Mouse (Mus musculus): ENCODE measurements at regions not wholly inside any gene's neighbourhood (a gene's known extent, or its start where the extent isn't known, plus 50 kb on each side); places are given as distances from the start of the nearest gene placed in this dataset.

DNA sequence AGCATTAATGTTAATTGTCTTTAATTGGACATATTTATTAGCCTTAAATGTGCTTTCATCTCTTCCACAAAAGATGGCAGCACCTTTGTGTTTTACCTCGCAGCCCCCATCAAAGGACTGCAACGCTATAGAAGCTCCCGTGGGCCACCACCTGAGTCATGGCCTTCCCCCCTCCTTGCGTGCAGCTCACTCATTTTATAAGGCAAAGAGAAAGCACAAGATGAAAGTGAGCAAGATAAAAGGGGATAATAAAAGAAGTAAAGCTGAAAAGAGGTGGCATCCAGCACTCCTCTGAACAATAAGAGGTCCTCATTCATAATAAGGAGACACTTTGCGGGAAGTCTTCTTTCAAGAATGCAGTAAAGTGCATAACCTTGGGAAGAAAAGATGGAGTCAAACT lies 403.9 kb downstream of the Cenpc1 start:
- no peaks in the 10 kb centered on the region for H3K9me3 ChIP-seq (ENCODE audit: control insufficient read depth, low read length)
- no peaks in the 10 kb centered on the region for H3K36me3 ChIP-seq (ENCODE audit: control insufficient read depth, insufficient read depth, low read length)
- DNase-seq (ENCODE audit: low spot score) = no peak

DNA sequence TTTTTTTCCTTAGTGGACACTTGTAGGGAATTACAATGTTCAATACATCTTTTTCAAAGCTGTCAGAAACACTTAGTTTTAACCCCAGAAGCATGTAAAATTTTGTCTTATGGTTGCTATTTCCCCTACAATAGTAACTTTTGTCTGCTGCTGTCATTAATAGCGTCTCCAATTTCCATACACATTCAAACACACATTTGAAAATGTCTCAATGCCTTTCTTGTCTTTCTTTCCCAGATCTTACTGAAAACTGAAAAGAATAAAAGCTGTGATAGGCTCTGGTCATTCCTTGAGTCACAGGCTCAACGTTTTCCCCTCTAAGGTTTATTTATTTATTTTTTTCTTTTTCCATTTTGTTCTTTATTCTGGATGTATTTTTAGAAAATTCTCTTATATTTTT lies 444.3 kb downstream of the Cenpc1 start:
- DNase-seq (ENCODE audit: low spot score) (no peak), ATAC-seq (ENCODE audit: insufficient number of reproducible peaks, low FRiP score, low TSS enrichment, low read depth) (no peak)
- Histone ChIP-seq H3K27ac (replicated peaks; ENCODE audit: low read depth, low read length) (no peak overlapping the region), H3K9ac (ENCODE audit: low read length) (no peak overlapping the region), H3K4me3 (ENCODE audit: low read depth, low read length) (no peak overlapping the region), H3K4me2 (ENCODE audit: low read depth, severe bottlenecking) (no peak overlapping the region), H3K36me3 (ENCODE audit: control insufficient read depth, insufficient read depth, low read length) (no peaks in the 10 kb centered on the region), H3K4me1 (ENCODE audit: control insufficient read depth, insufficient read depth, low read length) (no peaks in the 10 kb centered on the region), H3K9me3 (ENCODE audit: control insufficient read depth, low read length) (no peaks in the 10 kb centered on the region), H3K27me3 (ENCODE audit: control insufficient read depth, insufficient read depth, low read length) (no peaks in the 10 kb centered on the region)
- WGBS = 59% methylated on average over 2 of the region's 2 CpGs

More for the DNA sequence above, 403.9 kb downstream of the Cenpc1 start:
- ATAC-seq (ENCODE audit: insufficient number of reproducible peaks, low FRiP score, low TSS enrichment, low read depth) = no peak
- no peaks in the 10 kb centered on the region for H3K27me3 ChIP-seq (ENCODE audit: control insufficient read depth, insufficient read depth, low read length)
- H3K4me2 ChIP-seq (ENCODE audit: low read depth, severe bottlenecking) = no peak overlapping the region
- H3K27ac ChIP-seq (replicated peaks; ENCODE audit: low read depth, low read length) = no peak overlapping the region
- H3K4me1 ChIP-seq (ENCODE audit: control insufficient read depth, insufficient read depth, low read length) = no peaks in the 10 kb centered on the region
- no peak overlapping the region for H3K4me3 ChIP-seq (ENCODE audit: low read depth, low read length)
- H3K9ac ChIP-seq (ENCODE audit: low read length) = no peak overlapping the region
- WGBS = 63% methylated on average over 5 of the region's 5 CpGs

DNA sequence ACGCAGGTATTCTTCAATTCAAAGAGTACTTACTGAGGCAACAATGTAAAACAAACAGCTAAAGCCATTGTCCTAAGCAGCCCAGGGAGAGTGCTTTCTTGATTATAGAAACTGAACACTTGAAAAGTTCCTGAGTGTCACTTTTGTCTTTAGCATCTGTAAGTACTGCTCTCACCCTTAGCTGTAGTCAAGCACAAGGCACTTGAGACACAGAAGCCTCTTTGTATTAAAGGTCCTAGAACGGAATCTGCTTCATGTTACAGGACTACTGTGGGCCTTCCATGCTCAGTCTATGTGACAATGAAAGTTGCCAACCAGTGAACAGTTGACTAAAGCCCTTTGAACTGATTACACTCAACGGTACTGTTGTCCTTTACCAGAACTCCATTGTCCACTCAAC lies 450.6 kb downstream of the Cenpc1 start:
- DNase-seq (ENCODE audit: low spot score) (no peak), ATAC-seq (ENCODE audit: insufficient number of reproducible peaks, low FRiP score, low TSS enrichment, low read depth) (no peak)
- Histone ChIP-seq H3K27ac (replicated peaks; ENCODE audit: low read depth, low read length) (no peak overlapping the region), H3K27me3 (ENCODE audit: control insufficient read depth, insufficient read depth, low read length) (no peaks in the 10 kb centered on the region), H3K9ac (ENCODE audit: low read length) (no peak overlapping the region), H3K4me3 (ENCODE audit: low read depth, low read length) (no peak overlapping the region), H3K9me3 (ENCODE audit: control insufficient read depth, low read length) (no peaks in the 10 kb centered on the region), H3K4me1 (ENCODE audit: control insufficient read depth, insufficient read depth, low read length) (no peaks in the 10 kb centered on the region), H3K4me2 (ENCODE audit: low read depth, severe bottlenecking) (no peak overlapping the region), H3K36me3 (ENCODE audit: control insufficient read depth, insufficient read depth, low read length) (no peaks in the 10 kb centered on the region)
- 86% methylated on average over 3 of the region's 3 CpGs for WGBS

DNA sequence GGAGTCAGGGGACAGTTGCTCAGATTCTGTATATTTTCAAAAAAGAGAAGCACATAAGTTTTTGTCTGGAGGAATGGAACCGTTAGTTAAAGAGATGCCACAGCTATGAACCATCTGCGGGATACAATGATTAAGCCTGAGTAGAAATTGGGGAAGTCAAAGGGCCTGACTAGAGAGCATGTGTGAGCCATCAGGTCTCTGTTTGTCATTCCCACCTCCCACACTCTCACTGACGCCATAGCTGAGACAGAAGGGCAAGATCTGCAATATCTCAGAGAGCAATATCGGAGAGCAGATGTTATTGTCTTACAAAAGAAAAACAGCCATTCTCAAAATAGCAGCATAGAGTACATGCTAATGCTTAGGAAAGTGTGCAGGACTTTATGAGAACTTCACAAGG lies 452.8 kb downstream of the Cenpc1 start:
- Histone ChIP-seq H3K4me2 (ENCODE audit: low read depth, severe bottlenecking) (no peak overlapping the region), H3K4me1 (ENCODE audit: control insufficient read depth, insufficient read depth, low read length) (no peaks in the 10 kb centered on the region), H3K9me3 (ENCODE audit: control insufficient read depth, low read length) (no peaks in the 10 kb centered on the region), H3K36me3 (ENCODE audit: control insufficient read depth, insufficient read depth, low read length) (no peaks in the 10 kb centered on the region), H3K4me3 (ENCODE audit: low read depth, low read length) (no peak overlapping the region), H3K27ac (replicated peaks; ENCODE audit: low read depth, low read length) (no peak overlapping the region), H3K27me3 (ENCODE audit: control insufficient read depth, insufficient read depth, low read length) (no peaks in the 10 kb centered on the region), H3K9ac (ENCODE audit: low read length) (no peak overlapping the region)
- WGBS = 85% methylated on average over 4 of the region's 4 CpGs
- ATAC-seq (ENCODE audit: insufficient number of reproducible peaks, low FRiP score, low TSS enrichment, low read depth) (no peak), DNase-seq (ENCODE audit: low spot score) (no peak)

DNA sequence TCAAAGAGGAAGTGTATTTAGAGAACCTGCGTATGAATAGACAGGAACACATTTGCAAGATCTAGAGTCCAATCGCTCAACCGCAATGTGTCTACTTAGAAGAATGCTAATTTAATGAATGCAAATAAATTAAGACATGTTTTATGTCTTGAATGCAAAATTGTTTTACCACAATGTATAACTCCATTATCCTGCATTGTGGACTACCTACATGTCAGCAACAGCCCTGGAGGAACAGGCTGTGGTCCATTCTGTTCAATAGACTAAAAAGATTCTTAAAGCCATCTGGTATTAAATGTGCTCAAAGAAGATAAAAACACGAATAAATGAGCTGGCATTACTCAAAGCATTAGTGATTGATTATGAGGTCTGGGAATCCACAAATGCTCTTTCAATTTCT lies 456.3 kb downstream of the Cenpc1 start:
- no peak overlapping the region for H3K27ac ChIP-seq (replicated peaks; ENCODE audit: low read depth, low read length)
- ATAC-seq (ENCODE audit: insufficient number of reproducible peaks, low FRiP score, low TSS enrichment, low read depth) (no peak), DNase-seq (ENCODE audit: low spot score) (no peak)
- H3K27me3 ChIP-seq (ENCODE audit: control insufficient read depth, insufficient read depth, low read length) = no peaks in the 10 kb centered on the region
- no peak overlapping the region for H3K4me3 ChIP-seq (ENCODE audit: low read depth, low read length)
- no peaks in the 10 kb centered on the region for H3K9me3 ChIP-seq (ENCODE audit: control insufficient read depth, low read length)
- no peaks in the 10 kb centered on the region for H3K36me3 ChIP-seq (ENCODE audit: control insufficient read depth, insufficient read depth, low read length)
- no peaks in the 10 kb centered on the region for H3K4me1 ChIP-seq (ENCODE audit: control insufficient read depth, insufficient read depth, low read length)
- WGBS = 88% methylated on average over 4 of the region's 4 CpGs
- H3K9ac ChIP-seq (ENCODE audit: low read length) = no peak overlapping the region
- no peak overlapping the region for H3K4me2 ChIP-seq (ENCODE audit: low read depth, severe bottlenecking)

DNA sequence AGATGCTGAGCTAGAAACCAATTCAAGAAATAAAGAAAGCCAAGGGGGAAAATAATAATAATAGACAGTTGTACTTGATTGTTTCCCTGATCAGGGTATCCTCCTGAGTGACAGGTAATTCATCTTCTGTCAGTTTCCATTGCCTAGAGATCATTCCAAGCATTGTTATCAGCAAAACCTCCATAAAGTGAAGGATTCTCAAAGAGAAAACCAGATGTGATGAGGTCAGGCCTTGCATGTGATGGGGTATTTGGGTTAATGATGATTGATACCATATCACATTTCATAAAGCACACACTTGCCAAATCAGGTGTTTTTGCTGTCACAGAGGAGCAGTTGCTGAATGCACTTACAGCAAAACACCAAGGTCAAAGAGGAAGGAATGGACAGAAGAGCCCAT lies 467.2 kb downstream of the Cenpc1 start:
- H3K9ac ChIP-seq (ENCODE audit: low read length) = no peak overlapping the region
- H3K9me3 ChIP-seq (ENCODE audit: control insufficient read depth, low read length) = no peaks in the 10 kb centered on the region
- H3K27me3 ChIP-seq (ENCODE audit: control insufficient read depth, insufficient read depth, low read length) = no peaks in the 10 kb centered on the region
- no peak overlapping the region for H3K4me3 ChIP-seq (ENCODE audit: low read depth, low read length)
- H3K27ac ChIP-seq (replicated peaks; ENCODE audit: low read depth, low read length) = no peak overlapping the region
- H3K4me2 ChIP-seq (ENCODE audit: low read depth, severe bottlenecking) = no peak overlapping the region
- ATAC-seq (ENCODE audit: insufficient number of reproducible peaks, low FRiP score, low TSS enrichment, low read depth) (no peak), DNase-seq (ENCODE audit: low spot score) (no peak)
- no peaks in the 10 kb centered on the region for H3K36me3 ChIP-seq (ENCODE audit: control insufficient read depth, insufficient read depth, low read length)
- no peaks in the 10 kb centered on the region for H3K4me1 ChIP-seq (ENCODE audit: control insufficient read depth, insufficient read depth, low read length)

DNA sequence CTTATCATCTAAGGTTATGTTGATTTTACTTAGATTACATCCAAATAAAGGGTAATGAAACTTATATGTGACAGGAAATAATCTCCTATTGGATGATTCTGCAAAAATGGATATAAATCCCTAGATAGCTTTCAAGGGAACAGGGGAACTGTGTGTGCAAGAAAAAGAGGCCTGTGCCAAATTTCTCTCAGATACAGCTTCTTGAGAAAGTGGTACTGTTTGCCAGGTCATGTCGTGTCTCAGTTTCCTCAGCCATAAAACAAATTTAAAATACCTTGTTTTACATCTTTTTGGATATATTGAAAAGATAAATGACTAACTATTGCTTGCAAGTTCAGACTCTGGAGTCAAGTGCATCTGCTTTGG lies 470.3 kb downstream of the Cenpc1 start:
- no peak overlapping the region for H3K27ac ChIP-seq (replicated peaks; ENCODE audit: low read depth, low read length)
- H3K4me2 ChIP-seq (ENCODE audit: low read depth, severe bottlenecking) = no peak overlapping the region
- H3K36me3 ChIP-seq (ENCODE audit: control insufficient read depth, insufficient read depth, low read length) = no peaks in the 10 kb centered on the region
- no peak overlapping the region for H3K4me3 ChIP-seq (ENCODE audit: low read depth, low read length)
- ATAC-seq (ENCODE audit: insufficient number of reproducible peaks, low FRiP score, low TSS enrichment, low read depth) = no peak
- H3K9me3 ChIP-seq (ENCODE audit: control insufficient read depth, low read length) = no peaks in the 10 kb centered on the region
- no peak overlapping the region for H3K9ac ChIP-seq (ENCODE audit: low read length)
- no peak for DNase-seq (ENCODE audit: low spot score)
- H3K4me1 ChIP-seq (ENCODE audit: control insufficient read depth, insufficient read depth, low read length) = no peaks in the 10 kb centered on the region
- 61% methylated on average over 1 of the region's 1 CpGs for WGBS
- no peaks in the 10 kb centered on the region for H3K27me3 ChIP-seq (ENCODE audit: control insufficient read depth, insufficient read depth, low read length)

DNA sequence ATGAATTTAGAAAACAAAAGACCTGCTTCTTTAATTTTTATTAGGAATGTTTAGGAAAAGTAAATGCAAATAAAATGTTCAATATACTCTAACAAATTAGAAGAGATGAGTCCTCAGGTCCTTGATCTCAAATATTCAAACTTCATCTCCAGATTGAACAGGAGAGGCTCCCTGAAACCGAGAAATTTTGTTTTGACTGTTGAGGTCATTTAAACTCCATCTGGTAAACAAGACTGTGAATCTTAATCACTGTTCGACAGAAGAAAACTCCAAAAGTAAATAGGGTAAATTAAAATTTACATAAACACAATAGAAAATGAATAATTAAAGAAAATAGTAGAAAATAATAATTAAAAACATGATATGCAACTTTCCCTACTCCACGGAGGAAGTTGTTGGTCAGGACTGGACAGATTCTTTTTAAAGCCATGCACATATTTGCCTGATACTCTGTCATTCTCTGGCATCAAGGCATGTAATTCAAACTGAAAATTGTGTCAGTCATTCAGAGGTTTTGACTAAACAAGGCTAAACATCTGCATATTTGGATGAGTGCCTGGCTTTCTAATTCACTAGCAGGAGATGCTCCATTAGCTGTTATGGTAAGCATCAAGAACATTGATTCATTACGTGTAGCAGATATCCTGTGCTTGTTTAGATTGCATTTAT lies 470.8 kb downstream of the Cenpc1 start:
- H3K4me3 ChIP-seq (ENCODE audit: low read depth, low read length) = no peak overlapping the region
- no peaks in the 10 kb centered on the region for H3K36me3 ChIP-seq (ENCODE audit: control insufficient read depth, insufficient read depth, low read length)
- ATAC-seq (ENCODE audit: insufficient number of reproducible peaks, low FRiP score, low TSS enrichment, low read depth) (no peak), DNase-seq (ENCODE audit: low spot score) (no peak)
- H3K9me3 ChIP-seq (ENCODE audit: control insufficient read depth, low read length) = no peaks in the 10 kb centered on the region
- no peak overlapping the region for H3K9ac ChIP-seq (ENCODE audit: low read length)
- WGBS = 85% methylated on average over 4 of the region's 4 CpGs
- H3K4me2 ChIP-seq (ENCODE audit: low read depth, severe bottlenecking) = no peak overlapping the region
- H3K27me3 ChIP-seq (ENCODE audit: control insufficient read depth, insufficient read depth, low read length) = no peaks in the 10 kb centered on the region
- no peaks in the 10 kb centered on the region for H3K4me1 ChIP-seq (ENCODE audit: control insufficient read depth, insufficient read depth, low read length)
- H3K27ac ChIP-seq (replicated peaks; ENCODE audit: low read depth, low read length) = no peak overlapping the region

DNA sequence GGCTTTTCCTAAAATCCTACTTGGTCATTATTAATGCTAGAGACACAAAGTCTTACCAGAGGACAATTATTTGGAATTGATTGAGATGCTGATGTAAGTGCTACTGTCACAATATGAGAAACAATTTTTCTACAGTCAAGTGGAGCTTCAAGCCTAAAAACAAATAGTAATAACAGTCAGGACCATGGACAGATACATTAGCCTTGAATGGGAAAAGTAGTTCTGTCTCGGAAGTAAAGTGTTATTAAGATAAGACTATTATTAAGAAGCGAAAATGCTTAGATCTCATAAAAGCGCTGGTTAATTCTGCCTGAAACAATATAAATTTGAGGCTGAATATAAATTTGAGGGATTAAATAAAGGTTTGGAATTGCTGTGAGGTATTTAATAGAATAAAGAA lies 473.1 kb downstream of the Cenpc1 start:
- H3K36me3 ChIP-seq (ENCODE audit: control insufficient read depth, insufficient read depth, low read length) = no peaks in the 10 kb centered on the region
- no peak overlapping the region for H3K4me2 ChIP-seq (ENCODE audit: low read depth, severe bottlenecking)
- DNase-seq (ENCODE audit: low spot score) (no peak), ATAC-seq (ENCODE audit: insufficient number of reproducible peaks, low FRiP score, low TSS enrichment, low read depth) (no peak)
- no peaks in the 10 kb centered on the region for H3K27me3 ChIP-seq (ENCODE audit: control insufficient read depth, insufficient read depth, low read length)
- no peak overlapping the region for H3K27ac ChIP-seq (replicated peaks; ENCODE audit: low read depth, low read length)
- no peak overlapping the region for H3K9ac ChIP-seq (ENCODE audit: low read length)
- no peaks in the 10 kb centered on the region for H3K9me3 ChIP-seq (ENCODE audit: control insufficient read depth, low read length)
- H3K4me3 ChIP-seq (ENCODE audit: low read depth, low read length) = no peak overlapping the region
- WGBS = 74% methylated on average over 3 of the region's 3 CpGs
- H3K4me1 ChIP-seq (ENCODE audit: control insufficient read depth, insufficient read depth, low read length) = no peaks in the 10 kb centered on the region

All from limb, embryonic 11.5 days (tissue).